Mouse (Mus musculus) heart, adult 8-10 months (tissue): ENCODE measurements around the gene Tspan10. TPM values are rescaled to one million over a fixed set of nuclear protein-coding genes. Genes with fewer than 3 reads are reported as not detected.
"Not testable (repeated sequence)": the region's sequence is repeated elsewhere in the genome, so short reads cannot be mapped to it uniquely, and the experiment has no call there.

Experiments
- DNase-seq: peaks from one replicate; pipeline ENCODE4 v3.0.0; 2022; ENCODE audit warnings: low spot score
- total RNA-seq, 4 experiments: library from RNA; stranded (reverse); gene quantifications; 2 replicates each; pipeline ENCODE4 v1.2.4; 2022

The Tspan10 gene
- total RNA-seq = 1 to 10 TPM in 3 of 4 experiments, under 1 TPM in 1; 0.52 to 2.4 (median 1.4) TPM

GRCm38 (mm10) chr11:120442344-120442743 lies at the start of gene Tspan10:
Gene Tspan10 (plus strand): TSS chr11:120442644.
- DNase-seq = no peak

- no peak for DNase-seq
These were observed 46.8 kb upstream of the Tspan10 start for GRCm38 (mm10) chr11:120395661-120396060.

GRCm38 (mm10) chr11:120397602-120398001 lies 44.8 kb upstream of the Tspan10 start:
- no peak for DNase-seq

DNA sequence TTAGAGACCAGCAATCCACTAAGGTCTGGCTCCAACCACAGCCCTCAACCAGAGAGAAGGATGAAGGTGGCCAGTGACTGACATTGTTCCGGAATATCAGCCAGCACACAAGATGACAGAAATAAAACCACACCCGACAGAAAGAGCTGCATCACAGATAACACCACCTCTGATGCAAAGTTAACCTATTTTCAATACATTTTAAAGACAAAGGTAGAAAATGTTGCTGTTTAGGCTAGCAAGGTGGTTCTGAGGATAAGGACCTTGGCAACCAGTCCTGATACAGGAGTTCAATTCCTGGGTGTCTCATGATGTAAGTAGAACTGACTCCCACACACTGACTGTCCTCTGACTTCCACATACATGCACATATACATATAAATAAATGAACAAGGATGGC lies 43.1 kb upstream of the Tspan10 start:
- DNase-seq = no peak

- no peak for DNase-seq
These were observed 37.6 kb upstream of the Tspan10 start for GRCm38 (mm10) chr11:120404814-120405213.

- DNase-seq = no peak
These were observed 36.6 kb upstream of the Tspan10 start for GRCm38 (mm10) chr11:120405867-120406266.

- DNase-seq = no peak
These were observed 36.0 kb upstream of the Tspan10 start for GRCm38 (mm10) chr11:120406445-120406844.

DNA sequence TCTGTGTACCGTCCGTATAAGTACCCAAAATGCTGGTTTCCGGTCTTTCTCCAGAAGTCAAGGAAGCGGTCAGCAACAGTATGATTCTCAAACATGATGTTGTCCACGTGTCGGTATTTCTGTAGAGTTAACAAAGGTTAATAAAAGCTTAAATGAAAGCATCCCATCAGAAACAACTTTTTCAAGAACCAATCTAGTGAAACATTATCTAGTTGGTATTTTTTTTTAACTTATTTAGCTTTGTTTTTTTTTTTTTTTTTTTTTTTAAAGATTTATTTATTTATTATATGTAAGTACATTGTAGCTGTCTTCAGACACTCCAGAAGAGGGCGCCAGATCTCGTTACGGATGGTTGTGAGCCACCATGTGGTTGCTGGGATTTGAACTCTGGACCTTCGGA lies 28.8 kb upstream of the Tspan10 start:
- not testable (repeated sequence) for DNase-seq

- no peak for DNase-seq
These were observed 24.6 kb upstream of the Tspan10 start for GRCm38 (mm10) chr11:120417852-120418251.

DNA sequence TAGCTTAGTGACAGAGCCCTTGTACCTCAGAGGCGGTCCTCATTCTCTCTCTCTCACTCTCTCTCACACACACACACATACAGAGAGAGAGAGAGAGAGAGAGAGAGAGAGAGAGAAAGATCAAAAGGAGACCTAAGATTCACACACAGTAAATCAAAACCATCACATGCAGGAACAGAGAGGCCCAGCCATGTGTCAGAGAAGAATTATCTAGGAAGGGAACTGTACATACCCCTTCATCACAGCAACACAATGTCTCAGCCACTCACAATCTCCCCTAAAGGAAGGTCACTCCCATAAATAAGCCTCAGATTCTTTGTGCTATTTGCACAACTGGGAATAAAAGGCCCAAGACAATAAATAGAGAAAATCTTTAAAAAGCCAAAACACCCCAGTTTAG lies 23.9 kb upstream of the Tspan10 start:
- no peak for DNase-seq

- no peak for DNase-seq
These were observed 19.5 kb upstream of the Tspan10 start for GRCm38 (mm10) chr11:120422651-120423568.

DNA sequence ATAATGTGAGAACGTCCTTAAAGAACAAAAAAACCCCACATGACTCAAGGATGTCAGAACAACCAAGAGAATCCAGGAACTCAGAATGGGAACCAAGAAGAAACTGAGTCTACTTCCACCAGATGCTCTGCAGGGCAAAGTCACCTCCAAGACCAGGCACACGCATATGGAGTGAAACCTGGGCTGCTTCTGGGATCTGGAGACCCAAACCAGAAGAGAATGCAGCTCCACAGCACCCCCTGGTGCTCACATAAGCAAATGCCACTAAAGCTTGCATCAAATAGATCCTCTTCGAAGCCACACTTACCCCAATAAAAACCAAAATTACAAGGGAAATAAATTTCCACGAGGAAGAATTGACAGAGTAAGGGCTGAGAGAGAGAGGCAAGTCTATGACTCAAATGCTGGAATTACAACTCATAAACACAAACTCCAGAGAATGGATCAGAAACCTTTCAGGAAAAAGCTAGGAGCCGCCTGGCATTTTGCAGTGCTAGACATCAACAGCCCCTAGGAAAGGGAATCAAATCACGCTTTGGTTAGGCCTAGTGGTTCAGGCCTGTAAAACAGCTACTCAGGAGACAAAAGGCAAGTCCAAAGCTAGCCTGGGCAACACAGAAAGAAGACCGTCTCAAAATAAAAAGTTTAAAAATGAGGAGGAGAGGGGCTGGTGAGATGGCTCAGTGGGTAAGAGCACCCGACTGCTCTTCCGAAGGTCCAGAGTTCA lies 18.7 kb upstream of the Tspan10 start:
- DNase-seq = peak; percentile 42

GRCm38 (mm10) chr11:120426727-120427126 lies 15.7 kb upstream of the Tspan10 start:
- no peak for DNase-seq

- DNase-seq = peak; percentile 85
These were observed 5.1 kb upstream of the Tspan10 start, which contains the start of gene Nploc4 for GRCm38 (mm10) chr11:120437152-120437856. Gene Nploc4 (minus strand): TSS chr11:120437708.

DNA sequence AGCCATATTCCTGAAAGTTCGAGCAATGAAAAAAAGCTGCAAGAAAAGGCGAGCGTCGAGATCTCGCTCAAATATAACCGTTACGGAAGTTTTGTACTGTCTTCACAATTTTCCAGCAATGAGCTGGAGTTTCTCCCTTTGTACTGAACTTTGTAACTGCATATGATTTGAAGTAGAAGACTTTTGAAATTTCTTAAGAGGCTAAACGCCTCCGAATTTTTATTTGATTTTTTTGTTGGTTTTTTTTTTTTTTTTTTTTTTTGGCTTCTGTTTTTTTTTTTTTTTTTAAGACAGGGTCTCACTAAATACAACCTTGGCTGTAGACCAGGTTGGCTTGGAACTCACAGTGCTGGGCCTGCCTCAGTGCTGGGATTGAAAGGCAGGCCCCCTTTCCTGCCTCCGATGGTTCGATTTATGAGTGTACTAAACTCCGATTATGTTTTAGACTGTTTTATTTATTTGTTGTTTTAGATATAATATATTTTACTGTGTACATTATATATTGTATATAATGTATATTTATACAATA lies 4.5 kb upstream of the Tspan10 start:
- DNase-seq = no peak

DNA sequence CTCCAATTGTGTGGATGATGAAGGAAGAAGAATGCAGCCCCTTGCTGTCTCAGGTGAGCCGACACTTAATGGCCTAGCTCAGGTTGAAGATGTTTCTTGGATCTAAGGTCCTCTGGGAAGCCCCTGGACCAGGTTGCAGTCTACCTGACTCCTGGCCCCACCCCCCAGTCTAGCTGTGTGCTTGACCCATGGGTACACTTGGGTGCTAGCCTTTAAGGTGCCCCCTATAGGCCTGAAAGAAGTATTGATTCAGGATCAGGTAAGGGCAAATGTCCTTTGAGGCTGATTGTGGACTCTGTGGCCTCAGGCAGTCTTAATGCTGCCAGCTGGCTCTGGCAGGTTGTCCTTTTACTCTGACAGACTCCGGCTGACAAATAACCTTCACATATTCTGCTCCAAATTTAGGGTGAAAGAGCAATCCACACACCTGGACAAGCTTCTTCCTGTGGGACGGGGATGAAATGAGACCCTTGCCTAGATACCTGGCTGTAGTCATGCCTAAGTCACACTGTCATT lies 379 bp downstream of the Tspan10 start:
- DNase-seq = no peak

DNA sequence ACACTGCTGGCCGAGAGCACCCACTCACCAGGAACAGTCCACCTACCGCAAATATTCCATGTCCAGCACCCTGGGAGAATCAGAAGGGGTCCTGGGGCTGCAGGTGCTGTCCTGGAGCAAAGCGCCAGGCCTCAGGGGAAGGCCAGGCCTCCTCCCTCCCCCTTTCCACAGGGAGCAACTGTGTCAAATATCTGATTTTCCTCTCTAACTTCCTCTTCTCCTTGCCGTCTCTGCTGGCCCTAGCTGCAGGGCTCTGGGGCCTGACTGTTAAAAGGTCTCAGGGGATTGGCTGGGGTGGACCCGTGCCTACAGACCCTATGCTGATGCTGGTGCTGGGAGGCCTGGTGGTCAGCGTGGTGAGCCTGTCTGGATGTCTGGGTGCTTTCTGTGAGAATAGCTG lies 1.7 kb downstream of the Tspan10 start:
- DNase-seq = no peak

- no peak for DNase-seq
These were observed 3.0 kb downstream of the Tspan10 start for GRCm38 (mm10) chr11:120445475-120445874.

GRCm38 (mm10) chr11:120447179-120447578 lies 4.7 kb downstream of the Tspan10 start:
- no peak for DNase-seq

DNA sequence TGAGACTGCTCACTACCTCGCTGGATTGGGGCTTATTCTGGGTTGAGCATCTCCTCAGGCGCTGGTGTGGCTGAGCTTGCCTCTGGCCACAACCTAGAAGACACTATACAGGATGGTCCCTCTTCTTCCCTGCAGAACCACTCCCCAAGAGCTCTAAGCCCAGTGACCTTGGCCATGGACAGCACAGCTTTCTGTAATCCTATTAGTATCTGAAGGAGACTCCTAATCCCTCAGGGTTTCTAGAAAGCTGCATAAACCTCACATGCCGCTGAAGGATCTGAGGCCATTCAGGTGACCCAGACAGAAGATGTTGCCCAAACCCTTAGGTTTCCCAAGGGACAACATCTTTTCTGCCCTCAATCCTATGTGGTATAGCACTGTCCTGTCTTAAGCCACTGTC lies 9.8 kb downstream of the Tspan10 start:
- no peak for DNase-seq

- DNase-seq = no peak
These were observed 10.9 kb downstream of the Tspan10 start, which contains the start of gene Pde6g for GRCm38 (mm10) chr11:120453306-120453705. Gene Pde6g (minus strand): TSS chr11:120453500.
